Mouse (Mus musculus) kidney, adult 11 months (tissue): ENCODE data around the gene Ube2g1.
A peak's percentile ranks its signal among the peaks of the same experiment; 100 is the strongest.

Experiments used
- DNase-seq: peaks from one replicate; pipeline ENCODE4 v3.0.0; 2022

Gene Ube2g1

GRCm38 (mm10) chr11:72606694-72607407 is at the start of gene Ube2g1:
Ube2g1 (plus strand) TSS chr11:72607283.
- peak; percentile 99 for DNase-seq

- no peak for DNase-seq
These were observed 48.9 kb upstream of the Ube2g1 start for GRCm38 (mm10) chr11:72558155-72558554.

- DNase-seq, result no peak
These were observed 46.4 kb upstream of the Ube2g1 start for GRCm38 (mm10) chr11:72560661-72561060.

GRCm38 (mm10) chr11:72564232-72564807 is 42.8 kb upstream of the Ube2g1 start:
- DNase-seq, result peak; percentile 13

GRCm38 (mm10) chr11:72566304-72566703 is 40.8 kb upstream of the Ube2g1 start:
- no peak for DNase-seq

GRCm38 (mm10) chr11:72566816-72567338 is 40.2 kb upstream of the Ube2g1 start:
- no peak for DNase-seq

GRCm38 (mm10) chr11:72569051-72569450 is 38.0 kb upstream of the Ube2g1 start:
- peak; percentile 24 for DNase-seq

GRCm38 (mm10) chr11:72569671-72570318 is 37.3 kb upstream of the Ube2g1 start:
- DNase-seq, result no peak

- DNase-seq, result peak; percentile 77
These were observed 36.6 kb upstream of the Ube2g1 start for GRCm38 (mm10) chr11:72570319-72570979.

- DNase-seq, result peak; percentile 26
These were observed 33.3 kb upstream of the Ube2g1 start for GRCm38 (mm10) chr11:72573819-72574218.

GRCm38 (mm10) chr11:72576111-72576465 is 31.0 kb upstream of the Ube2g1 start:
- no peak for DNase-seq

- DNase-seq, result no peak
These were observed 30.4 kb upstream of the Ube2g1 start for GRCm38 (mm10) chr11:72576466-72577351.

GRCm38 (mm10) chr11:72578471-72578870 is 28.6 kb upstream of the Ube2g1 start:
- DNase-seq, result no peak

- no peak for DNase-seq
These were observed 25.3 kb upstream of the Ube2g1 start for GRCm38 (mm10) chr11:72581609-72582447.

- no peak for DNase-seq
These were observed 24.7 kb upstream of the Ube2g1 start for GRCm38 (mm10) chr11:72582448-72582705.

- no peak for DNase-seq
These were observed 24.0 kb upstream of the Ube2g1 start for GRCm38 (mm10) chr11:72583092-72583491.

- no peak for DNase-seq
These were observed 20.5 kb upstream of the Ube2g1 start for GRCm38 (mm10) chr11:72586570-72586969.

- no peak for DNase-seq
These were observed 19.4 kb upstream of the Ube2g1 start for GRCm38 (mm10) chr11:72587537-72588233.

- no peak for DNase-seq
These were observed 11.9 kb upstream of the Ube2g1 start for GRCm38 (mm10) chr11:72595010-72595737.

- DNase-seq, result no peak
These were observed 9.3 kb upstream of the Ube2g1 start for GRCm38 (mm10) chr11:72597780-72598179.
